Mouse (Mus musculus) spleen, postnatal 10 days (tissue): ENCODE measurements around the gene Rbbp4.
"Not testable (repeated sequence)": the region's sequence is repeated elsewhere in the genome, so short reads cannot be mapped to it uniquely, and the experiment has no call there.

ENCODE experiments used
- DNase-seq, 2 experiments: peaks; one replicate each; pipeline ENCODE4 v3.0.0; 2021 to 2022; ENCODE audit warnings: low spot score in 2 of 2

Gene Rbbp4

GRCm38 (mm10) chr4:129335216-129336074 is at the start of gene Rbbp4, which contains the start of gene Zbtb8os:
Gene Rbbp4, minus strand, starts transcription at chr4:129335370.
Gene Zbtb8os, plus strand, starts transcription at chr4:129335695.
- DNase-seq = peak; percentile 92 to 98

- DNase-seq = no peak
Measured at GRCm38 (mm10) chr4:129384440-129384839, 49.3 kb upstream of the Rbbp4 start.

- no peak for DNase-seq
Measured at GRCm38 (mm10) chr4:129383586-129383985, 48.4 kb upstream of the Rbbp4 start.

DNA sequence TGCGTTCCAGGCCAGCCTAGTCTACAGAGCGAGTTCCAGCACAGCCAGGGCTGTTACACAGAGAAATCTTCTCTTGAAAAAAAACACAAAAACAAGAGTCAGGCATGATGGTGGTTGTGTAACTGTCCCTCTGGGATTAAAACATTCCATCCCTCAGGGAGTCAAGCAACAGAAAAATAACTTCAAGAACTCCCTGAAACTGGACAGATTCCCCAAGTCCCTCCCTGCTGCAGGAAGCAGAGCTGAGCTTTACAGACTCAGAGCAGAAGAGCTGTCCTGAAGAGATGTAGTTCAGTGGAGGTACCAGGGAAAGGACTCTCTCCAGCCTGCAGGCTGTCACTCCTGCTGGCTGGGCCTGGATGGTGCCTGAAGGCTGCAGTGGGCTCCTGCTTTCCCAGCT is 47.3 kb upstream of the Rbbp4 start:
- DNase-seq = no peak

GRCm38 (mm10) chr4:129382029-129382428 is 46.9 kb upstream of the Rbbp4 start:
- no peak for DNase-seq

GRCm38 (mm10) chr4:129381148-129381547 is 46.0 kb upstream of the Rbbp4 start:
- DNase-seq = no peak

GRCm38 (mm10) chr4:129379805-129380204 is 44.6 kb upstream of the Rbbp4 start:
- no peak for DNase-seq

DNA sequence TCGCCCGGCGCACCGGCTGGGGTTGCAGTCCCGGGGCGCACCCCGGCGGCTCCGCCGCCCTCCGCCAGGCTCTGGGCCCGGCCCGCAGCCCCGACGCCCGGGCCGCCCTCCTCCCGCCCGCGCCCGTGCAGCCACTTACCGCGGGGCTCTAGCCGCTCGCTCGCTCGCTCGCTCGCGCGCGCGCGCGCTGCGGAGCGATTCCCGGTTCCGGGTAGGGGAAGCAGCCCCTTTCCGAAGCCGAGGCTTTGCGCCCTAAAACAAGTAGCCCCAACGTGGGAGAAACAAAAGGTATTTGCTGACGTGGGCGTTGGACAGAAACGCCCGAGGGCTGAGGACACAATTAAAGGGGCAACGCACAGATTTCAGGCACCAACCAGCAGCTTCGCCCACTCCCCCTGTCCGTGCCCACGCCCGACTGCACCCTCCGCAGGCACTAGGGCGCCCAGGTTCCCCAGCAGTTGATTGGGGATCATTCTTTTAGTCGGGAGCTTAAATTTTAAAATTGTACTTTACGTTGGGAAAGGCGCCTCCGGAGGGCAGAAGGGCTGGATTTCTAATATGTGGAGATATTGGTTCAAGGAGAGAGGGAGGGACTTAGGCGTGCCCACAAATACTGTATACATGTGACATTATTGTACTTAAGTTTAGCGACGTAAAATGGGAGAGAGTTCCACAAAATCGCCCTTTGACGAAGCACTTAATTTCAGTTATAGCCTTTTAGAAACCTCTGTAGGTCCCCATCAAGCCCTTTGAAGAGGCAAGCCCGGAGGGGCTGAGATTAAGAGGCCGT is 42.6 kb upstream of the Rbbp4 start, which contains the start of gene Zbtb8a:
Zbtb8a (minus strand) TSS at position 516 of the 790 bp plus-strand sequence.
- DNase-seq = peak; percentile 54 to 58

DNA sequence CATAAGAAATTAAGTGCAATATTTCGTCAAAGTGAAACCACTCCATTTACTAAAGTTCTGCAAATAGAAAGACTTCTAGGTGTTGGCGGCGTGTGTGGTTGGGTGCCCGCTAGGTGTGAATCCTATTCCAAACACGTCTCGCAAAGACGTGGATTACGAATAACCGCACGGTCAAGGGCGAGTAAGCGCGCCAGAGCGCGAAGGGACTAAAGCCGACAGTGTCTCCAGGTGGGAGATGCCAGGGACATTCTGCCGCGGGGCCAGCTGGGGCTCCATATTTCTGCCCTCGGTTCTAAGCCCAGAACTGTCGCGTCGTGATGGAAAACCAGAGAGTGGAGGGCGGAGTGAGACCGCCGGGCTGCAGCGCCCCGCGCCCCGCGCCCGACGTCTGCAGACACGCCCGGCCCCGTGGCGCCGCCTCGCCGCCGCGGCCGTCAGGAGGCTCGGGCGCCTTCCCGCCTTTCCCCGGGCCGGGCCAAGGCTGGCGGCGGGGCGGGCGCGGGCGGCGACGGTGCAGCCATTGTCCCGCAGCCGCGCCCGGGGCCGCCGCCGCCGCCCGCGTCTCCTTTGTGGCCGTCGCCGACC is 41.9 kb upstream of the Rbbp4 start:
- DNase-seq = peak; percentile 69 to 72

DNA sequence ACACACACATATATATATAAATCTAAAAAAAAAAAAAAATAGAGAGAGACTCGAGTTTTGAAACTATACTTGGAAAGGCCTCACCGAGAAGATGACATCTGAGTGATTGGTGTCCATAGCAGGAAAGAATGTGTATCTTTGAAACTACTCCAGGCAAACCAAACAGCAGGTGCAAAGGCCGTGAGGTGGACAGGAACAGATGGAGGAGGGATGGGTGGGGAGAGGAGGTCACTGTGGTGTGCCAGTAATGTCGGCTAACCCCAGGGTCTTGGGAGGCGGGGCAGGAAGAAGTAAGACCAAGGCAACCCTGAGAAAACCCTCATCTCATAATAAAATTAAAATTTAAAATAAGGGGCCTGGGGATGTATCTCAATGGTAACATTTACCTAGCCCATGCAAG is 40.7 kb upstream of the Rbbp4 start:
- no peak for DNase-seq

- DNase-seq = no peak
Measured at GRCm38 (mm10) chr4:129375000-129375399, 39.8 kb upstream of the Rbbp4 start.

GRCm38 (mm10) chr4:129374219-129374755 is 39.1 kb upstream of the Rbbp4 start:
- no peak for DNase-seq

GRCm38 (mm10) chr4:129373202-129373976 is 38.2 kb upstream of the Rbbp4 start:
- DNase-seq = no peak

DNA sequence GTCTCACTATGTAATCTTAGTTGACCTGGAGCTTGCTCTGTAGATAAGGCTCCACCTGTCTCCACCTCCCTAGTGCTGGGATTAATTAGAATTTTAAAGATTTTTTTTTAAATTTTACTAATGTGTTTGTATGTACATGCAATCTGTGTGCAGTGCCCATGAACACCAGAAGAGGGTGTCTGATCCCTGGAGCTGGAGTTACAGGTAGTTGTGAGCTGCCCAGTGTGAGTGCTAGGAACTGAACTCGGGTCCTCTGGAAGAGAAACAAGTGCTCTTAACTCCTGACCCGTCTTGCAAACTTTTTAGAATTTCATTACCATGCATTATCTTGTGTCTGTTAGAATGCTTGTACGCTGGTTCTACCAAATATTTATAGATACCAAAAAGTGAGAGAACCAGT is 36.2 kb upstream of the Rbbp4 start:
- no peak for DNase-seq

GRCm38 (mm10) chr4:129365224-129365623 is 30.1 kb upstream of the Rbbp4 start:
- DNase-seq = no peak

DNA sequence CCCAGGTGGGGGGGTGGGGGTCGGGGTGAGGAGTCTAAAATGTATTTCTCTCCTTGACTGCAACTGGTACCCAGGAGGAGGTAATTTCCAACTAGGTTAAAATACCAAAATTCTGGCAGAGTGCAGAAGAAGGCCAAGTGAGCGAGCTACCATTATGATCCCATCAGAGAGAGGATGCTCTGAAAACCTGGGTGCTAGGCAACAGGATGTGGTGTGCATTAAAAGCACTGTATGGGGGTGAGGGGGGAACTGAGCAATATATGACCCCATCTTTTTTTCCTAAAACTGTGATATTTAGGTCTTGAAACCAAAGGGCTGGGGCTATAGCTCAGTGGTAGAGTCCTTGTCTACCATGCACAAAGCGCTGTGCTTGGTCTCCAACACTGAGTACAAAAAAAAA is 29.2 kb upstream of the Rbbp4 start:
- DNase-seq = no peak

DNA sequence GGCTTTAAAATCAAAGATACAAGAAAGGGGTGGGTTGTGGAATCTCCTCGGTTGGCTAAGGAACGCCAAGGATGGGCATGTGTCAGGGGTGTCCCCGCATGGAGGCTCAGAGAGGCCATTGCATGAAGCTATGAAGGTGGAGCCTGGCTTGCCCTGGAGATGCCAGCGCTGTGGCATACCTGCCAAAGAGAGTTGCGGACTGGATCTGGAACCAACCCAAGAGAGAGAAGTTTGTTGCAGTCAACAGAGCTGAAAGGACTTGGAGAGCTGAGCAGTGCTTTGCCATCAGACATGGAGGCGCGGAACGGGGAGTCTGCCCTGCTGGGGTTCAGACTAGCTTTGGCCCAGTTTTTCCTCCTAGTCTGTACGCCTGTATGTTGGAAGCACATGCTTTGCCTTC is 28.3 kb upstream of the Rbbp4 start:
- no peak for DNase-seq

DNA sequence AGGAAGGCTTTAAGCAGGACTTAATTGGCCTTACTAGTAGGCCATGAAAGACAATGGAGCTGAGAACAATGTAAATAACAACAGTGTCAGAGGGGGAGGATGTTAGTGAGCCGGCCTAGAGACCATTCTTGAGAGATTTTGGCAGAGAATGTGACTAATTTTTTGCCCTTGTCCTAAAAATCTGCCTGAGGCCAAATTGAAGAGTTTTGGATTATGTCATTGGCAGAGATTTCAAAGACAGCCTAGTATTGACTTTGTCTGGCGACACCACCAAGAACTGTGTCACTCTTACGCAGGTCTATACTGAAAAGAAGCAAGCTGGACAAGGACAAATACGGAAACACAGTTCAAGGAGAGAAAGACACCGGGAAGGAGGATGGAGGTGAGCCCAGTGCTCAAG is 27.6 kb upstream of the Rbbp4 start:
- DNase-seq = no peak

GRCm38 (mm10) chr4:129362238-129362637 is 27.1 kb upstream of the Rbbp4 start:
- not testable (repeated sequence) for DNase-seq

DNA sequence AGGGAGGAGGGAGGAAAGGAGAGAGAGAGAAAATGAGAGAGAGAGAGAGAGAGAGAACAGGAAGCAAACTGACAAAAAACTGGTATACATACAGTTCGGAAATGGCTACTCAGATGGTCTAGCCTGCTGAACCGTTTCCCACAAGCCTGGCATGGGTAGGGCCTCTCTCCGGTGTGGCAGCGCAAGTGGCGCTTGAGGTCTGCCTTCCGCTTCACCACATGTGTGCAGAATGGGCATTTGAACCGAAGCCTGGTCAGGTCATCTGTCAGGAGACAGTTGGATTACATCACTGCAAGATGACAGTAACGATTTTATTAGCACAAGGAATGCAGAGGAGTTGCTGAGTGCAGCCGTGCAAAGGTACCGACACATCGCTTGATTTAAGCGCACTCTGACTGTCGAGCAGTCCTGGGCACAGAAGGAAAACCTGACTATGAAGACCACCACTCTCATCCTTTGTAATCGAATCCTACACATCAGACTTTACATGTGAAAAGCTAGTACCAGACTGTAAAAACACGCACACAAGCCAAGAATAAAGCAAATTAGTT is 22.5 kb upstream of the Rbbp4 start:
- no peak for DNase-seq

DNA sequence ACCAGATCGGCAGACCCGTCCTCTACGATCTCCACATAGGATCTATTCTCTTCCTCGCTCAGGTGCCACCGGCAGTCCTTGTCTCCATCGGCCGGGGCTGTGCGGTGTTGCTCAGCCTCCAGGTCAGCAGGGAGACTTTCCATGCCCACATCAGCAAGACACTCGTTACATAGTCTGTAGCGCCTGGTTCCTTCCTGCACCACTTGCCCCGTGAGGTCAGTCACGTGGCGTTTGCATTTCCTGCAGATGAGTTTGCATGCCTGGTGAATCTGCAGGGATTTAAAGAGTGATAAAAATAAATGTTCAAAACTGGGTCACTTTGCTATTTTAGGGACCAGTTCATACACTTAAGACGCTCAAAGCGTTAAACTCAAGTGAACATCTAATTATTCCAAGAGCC is 19.1 kb upstream of the Rbbp4 start:
- peak in 1 of 2 experiments; percentile 40 for DNase-seq
